Mouse (Mus musculus) midbrain, embryonic 13.5 days (tissue): ENCODE results near the gene Smim5. TPM values are rescaled to one million over a fixed set of nuclear protein-coding genes. Genes with fewer than 3 reads are reported as not detected.

Source experiments
- ATAC-seq: fragments of 200-750 bp; cut with Nextera tagmentation; 2 replicates; pipeline ENCODE4 v1.8.0; 2017; ENCODE audit warnings: mild to moderate bottlenecking, moderate TSS enrichment, moderate library complexity
- H3K27ac ChIP-seq: fragments of 300-500 bp; sonication (generic); 2 replicates; pipeline ENCODE4 v1.5.1; 2015; ENCODE audit warnings: inconsistent platforms, mild to moderate bottlenecking, moderate library complexity
- H3K27me3 ChIP-seq: fragments of 300-500 bp; sonication (generic); 2 replicates; pipeline ENCODE4 v1.6.1; 2015; ENCODE audit warnings: mild to moderate bottlenecking, inconsistent platforms
- H3K36me3 ChIP-seq: fragments of 300-500 bp; sonication (generic); 2 replicates; pipeline ENCODE4 v1.6.1; 2015; ENCODE audit warnings: mild to moderate bottlenecking, inconsistent platforms
- H3K4me1 ChIP-seq: fragments of 300-500 bp; sonication (generic); replicated peaks from 2 replicates; pipeline ENCODE4 v1.6.1; 2015; ENCODE audit warnings: inconsistent platforms
- H3K4me2 ChIP-seq: fragments of 300-500 bp; sonication (generic); replicated peaks from 2 replicates; pipeline ENCODE4 v1.6.1; 2015; ENCODE audit warnings: moderate library complexity, mild to moderate bottlenecking, inconsistent platforms
- H3K4me3 ChIP-seq: fragments of 300-500 bp; sonication (generic); replicated peaks from 2 replicates; pipeline ENCODE4 v1.5.1; 2015; ENCODE audit warnings: mild to moderate bottlenecking, inconsistent platforms
- H3K9ac ChIP-seq: fragments of 300-500 bp; sonication (generic); replicated peaks from 2 replicates; pipeline ENCODE4 v1.6.1; 2015; ENCODE audit warnings: mild to moderate bottlenecking, inconsistent platforms
- H3K9me3 ChIP-seq: fragments of 300-500 bp; sonication (generic); 2 replicates; pipeline ENCODE4 v1.6.1; 2016; ENCODE audit warnings: mild to moderate bottlenecking, inconsistent platforms
- WGBS: fragments of 180-500 bp; shearing (Covaris S2); methylation state at CpG from one replicate; pipeline ENCODE4 v1.1.7; 2015; 5-methylcytosine and 5-hydroxymethylcytosine counted together
- polyA plus RNA-seq: library from polyadenylated mRNA; unstranded; fragments of >200 nt; fragmentation: Nextera tagmentation; extraction: Ambion mirVana; gene quantifications from 2 replicates; pipeline ENCODE4 v1.2.1, GENCODE M21; 2015

Gene Smim5
- polyA plus RNA-seq, 1 experiment from 2014 or later: 1.4 TPM

- no peaks in the 10 kb centered on the region for H3K27me3 ChIP-seq
- H3K27ac ChIP-seq: no peak overlapping the region
- no peaks in the 10 kb centered on the region for H3K36me3 ChIP-seq
- H3K4me1 ChIP-seq: no peaks in the 10 kb centered on the region
- no peaks in the 10 kb centered on the region for H3K9me3 ChIP-seq
- ATAC-seq: no peak
- H3K9ac ChIP-seq: no peak overlapping the region
- H3K4me2 ChIP-seq: no peak overlapping the region
- 80% methylated on average over 6 of the region's 6 CpGs for WGBS
- H3K4me3 ChIP-seq: no peak overlapping the region
These were observed 22.5 kb upstream of the Smim5 start for GRCm38 (mm10) chr11:115877174-115877755.

- H3K36me3 ChIP-seq: no peaks in the 10 kb centered on the region
- H3K9me3 ChIP-seq: no peaks in the 10 kb centered on the region
- 83% methylated on average over 8 of the region's 8 CpGs for WGBS
- no peak overlapping the region for H3K4me2 ChIP-seq
- no peak overlapping the region for H3K27ac ChIP-seq
- no peak overlapping the region for H3K4me3 ChIP-seq
- no peaks in the 10 kb centered on the region for H3K4me1 ChIP-seq
- no peaks in the 10 kb centered on the region for H3K27me3 ChIP-seq
- no peak for ATAC-seq
- H3K9ac ChIP-seq: no peak overlapping the region
These were observed 21.7 kb upstream of the Smim5 start for GRCm38 (mm10) chr11:115878071-115878470.

GRCm38 (mm10) chr11:115881002-115881401 lies 18.8 kb upstream of the Smim5 start:
- 25% methylated on average over 5 of the region's 5 CpGs for WGBS
- no peak overlapping the region for H3K27ac ChIP-seq
- peaks cover 12% of the 10 kb centered on the region; the same call in 1 of the 2 replicates for H3K27me3 ChIP-seq
- H3K9me3 ChIP-seq: no peaks in the 10 kb centered on the region
- H3K36me3 ChIP-seq: no peaks in the 10 kb centered on the region
- H3K9ac ChIP-seq: no peak overlapping the region
- ATAC-seq: no peak
- H3K4me3 ChIP-seq: no peak overlapping the region
- H3K4me2 ChIP-seq: no peak overlapping the region
- no peaks in the 10 kb centered on the region for H3K4me1 ChIP-seq

- Histone ChIP-seq H3K9ac (no peak overlapping the region), H3K4me1 (no peaks in the 10 kb centered on the region), H3K27ac (no peak overlapping the region), H3K27me3 (peaks cover 12% of the 10 kb centered on the region; the same call in 1 of the 2 replicates), H3K4me3 (no peak overlapping the region), H3K4me2 (no peak overlapping the region), H3K9me3 (no peaks in the 10 kb centered on the region), H3K36me3 (no peaks in the 10 kb centered on the region)
- WGBS: 33% methylated on average over 17 of the region's 17 CpGs
- ATAC-seq: no peak
These were observed 16.5 kb upstream of the Smim5 start for GRCm38 (mm10) chr11:115883251-115883650.

- Histone ChIP-seq H3K4me1 (no peaks in the 10 kb centered on the region), H3K27ac (no peak overlapping the region), H3K4me2 (no peak overlapping the region), H3K36me3 (no peaks in the 10 kb centered on the region), H3K27me3 (peaks cover 12% of the 10 kb centered on the region; the same call in 1 of the 2 replicates), H3K9me3 (no peaks in the 10 kb centered on the region), H3K9ac (no peak overlapping the region), H3K4me3 (no peak overlapping the region)
- 92% methylated on average over 3 of the region's 3 CpGs for WGBS
- ATAC-seq: no peak
These were observed 15.4 kb upstream of the Smim5 start for GRCm38 (mm10) chr11:115884361-115884760.

- no peak for ATAC-seq
- WGBS: 81% methylated on average over 11 of the region's 11 CpGs
- no peak overlapping the region for H3K9ac ChIP-seq
These were observed 14.5 kb upstream of the Smim5 start for GRCm38 (mm10) chr11:115885281-115885680.

GRCm38 (mm10) chr11:115886446-115886845 lies 13.3 kb upstream of the Smim5 start:
- 94% methylated on average over 11 of the region's 11 CpGs for WGBS

More at GRCm38 (mm10) chr11:115885281-115885680, 14.5 kb upstream of the Smim5 start:
- no peak overlapping the region for H3K27ac ChIP-seq
- no peak overlapping the region for H3K4me3 ChIP-seq
- H3K4me1 ChIP-seq: no peaks in the 10 kb centered on the region
- peaks cover 12% of the 10 kb centered on the region; the same call in 1 of the 2 replicates for H3K27me3 ChIP-seq
- no peak overlapping the region for H3K4me2 ChIP-seq
- no peaks in the 10 kb centered on the region for H3K9me3 ChIP-seq
- H3K36me3 ChIP-seq: no peaks in the 10 kb centered on the region

GRCm38 (mm10) chr11:115888020-115888419 lies 11.7 kb upstream of the Smim5 start:
- H3K27me3 ChIP-seq: peaks cover 12% of the 10 kb centered on the region; the same call in 1 of the 2 replicates
- no peaks in the 10 kb centered on the region for H3K9me3 ChIP-seq
- H3K4me1 ChIP-seq: no peaks in the 10 kb centered on the region
- 85% methylated on average over 5 of the region's 5 CpGs for WGBS
- H3K4me2 ChIP-seq: no peak overlapping the region
- no peak overlapping the region for H3K9ac ChIP-seq
- no peak overlapping the region for H3K4me3 ChIP-seq
- peaks cover 11% of the 10 kb centered on the region for H3K36me3 ChIP-seq
- ATAC-seq: no peak
- H3K27ac ChIP-seq: no peak overlapping the region

More at GRCm38 (mm10) chr11:115886446-115886845, 13.3 kb upstream of the Smim5 start:
- no peak overlapping the region for H3K9ac ChIP-seq
- H3K9me3 ChIP-seq: no peaks in the 10 kb centered on the region
- H3K27ac ChIP-seq: no peak overlapping the region
- H3K4me1 ChIP-seq: no peaks in the 10 kb centered on the region
- no peak overlapping the region for H3K4me2 ChIP-seq
- no peaks in the 10 kb centered on the region for H3K36me3 ChIP-seq
- no peak for ATAC-seq
- no peak overlapping the region for H3K4me3 ChIP-seq
- H3K27me3 ChIP-seq: peaks cover 12% of the 10 kb centered on the region; the same call in 1 of the 2 replicates

- no peak for ATAC-seq
- H3K9me3 ChIP-seq: no peaks in the 10 kb centered on the region
- peaks cover 22% of the 10 kb centered on the region for H3K36me3 ChIP-seq
- H3K4me1 ChIP-seq: no peaks in the 10 kb centered on the region
- H3K27ac ChIP-seq: no peak overlapping the region
- no peak overlapping the region for H3K4me2 ChIP-seq
- peaks cover 3% of the 10 kb centered on the region; the same call in 1 of the 2 replicates for H3K27me3 ChIP-seq
- no peak overlapping the region for H3K9ac ChIP-seq
- H3K4me3 ChIP-seq: no peak overlapping the region
- 90% methylated on average over 6 of the region's 6 CpGs for WGBS
These were observed 10.6 kb upstream of the Smim5 start for GRCm38 (mm10) chr11:115889159-115889558.

GRCm38 (mm10) chr11:115892213-115892612 lies 7.6 kb upstream of the Smim5 start:
- WGBS: 63% methylated on average over 6 of the region's 6 CpGs
- Histone ChIP-seq H3K4me3 (no peak overlapping the region), H3K36me3 (peaks cover 51% of the 10 kb centered on the region), H3K9ac (no peak overlapping the region), H3K27me3 (no peaks in the 10 kb centered on the region), H3K9me3 (no peaks in the 10 kb centered on the region), H3K4me1 (no peaks in the 10 kb centered on the region), H3K4me2 (no peak overlapping the region), H3K27ac (no peak overlapping the region)
- ATAC-seq: no peak

GRCm38 (mm10) chr11:115893071-115893470 lies 6.7 kb upstream of the Smim5 start:
- no peak overlapping the region for H3K27ac ChIP-seq
- peaks cover 51% of the 10 kb centered on the region for H3K36me3 ChIP-seq
- 91% methylated on average over 9 of the region's 9 CpGs for WGBS
- no peaks in the 10 kb centered on the region for H3K27me3 ChIP-seq
- H3K9me3 ChIP-seq: no peaks in the 10 kb centered on the region
- no peak overlapping the region for H3K4me2 ChIP-seq
- no peak for ATAC-seq
- H3K4me3 ChIP-seq: no peak overlapping the region
- H3K9ac ChIP-seq: no peak overlapping the region
- H3K4me1 ChIP-seq: no peaks in the 10 kb centered on the region

- no peak overlapping the region for H3K4me3 ChIP-seq
- H3K4me2 ChIP-seq: no peak overlapping the region
- ATAC-seq: no peak
- 73% methylated on average over 14 of the region's 14 CpGs for WGBS
- no peak overlapping the region for H3K27ac ChIP-seq
- H3K4me1 ChIP-seq: peaks cover 3% of the 10 kb centered on the region
- H3K9me3 ChIP-seq: no peaks in the 10 kb centered on the region
- no peaks in the 10 kb centered on the region for H3K27me3 ChIP-seq
- peaks cover 51% of the 10 kb centered on the region for H3K36me3 ChIP-seq
- H3K9ac ChIP-seq: 0 out of 2 replicates have a peak overlapping the region, but pooled peaks have one; percentile 10
These were observed 4.8 kb upstream of the Smim5 start for GRCm38 (mm10) chr11:115894755-115895520.
